Mouse (Mus musculus) cerebellum, adult 2 months (tissue): ENCODE data around the gene Ddx23.

ENCODE experiments used
- CTCF ChIP-seq: fragments of 200-500 bp; IDR thresholded peaks from 2 replicates; pipeline ENCODE4 v1.5.1; 2011; ENCODE audit warnings: low read depth, mild to moderate bottlenecking, control low read depth, low read length, moderate library complexity, borderline replicate concordance; ENCODE audit not compliant: insufficient read depth
- POLR2A ChIP-seq: fragments of 200-500 bp; IDR thresholded peaks from 2 replicates; pipeline ENCODE4 v1.6.1; 2011; ENCODE audit warnings: low read length, control low read depth, borderline replicate concordance; ENCODE audit not compliant: insufficient read depth

- TF ChIP-seq POLR2A (no peak), CTCF (no peak)
Observed at GRCm38 (mm10) chr15:98680660-98681059, 18.0 kb upstream of the Ddx23 start.
